Mouse (Mus musculus) hematopoietic multipotent progenitor cell, adult 10-12 weeks (in vitro differentiated cells): ENCODE data around the gene Ppp1r14c. TPM values are rescaled to one million over a fixed set of nuclear protein-coding genes. Genes with fewer than 3 reads are reported as not detected.

Experiments
- polyA plus RNA-seq: library from polyadenylated mRNA; stranded (reverse); fragments of >175 nt; gene quantifications from 2 replicates; pipeline ENCODE4 v1.2.3, GENCODE M21; 2012; ENCODE audit warnings: low replicate concordance

The Ppp1r14c gene
- polyA plus RNA-seq = not detected in 2 replicates

GRCm38 (mm10) chr10:3366036-3366869 is at the start of gene Ppp1r14c:
Gene Ppp1r14c (plus strand): TSS chr10:3366057.

Other genes starting within 250 kb of the Ppp1r14c start
- gene H60c, start 98.3 kb upstream of the Ppp1r14c start, polyA plus RNA-seq = not detected in 2 replicates
- gene Iyd, start 174.2 kb downstream of the Ppp1r14c start, polyA plus RNA-seq = not detected in 2 replicates